Mouse (Mus musculus): Measurements from ENCODE around the gene Saal1.

DNA sequence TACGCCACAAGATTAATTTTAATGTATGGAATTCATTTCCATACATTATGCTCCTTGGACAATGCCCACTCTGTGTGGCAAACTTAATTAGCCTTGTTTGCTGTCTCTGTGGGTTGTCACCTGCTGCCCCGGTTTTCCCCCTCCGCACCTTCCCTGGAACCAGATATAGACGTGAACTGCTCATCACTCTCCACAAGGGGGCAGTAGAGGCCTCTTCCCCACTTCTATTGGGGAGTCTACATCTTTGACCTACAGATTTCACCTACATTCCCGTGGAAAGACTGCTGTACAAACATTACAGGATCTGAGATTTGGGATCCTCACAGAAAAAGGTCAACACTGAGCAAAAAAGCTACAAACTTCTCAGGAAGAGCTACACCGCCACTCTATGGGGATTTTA lies 4.0 kb upstream of the Saal1 start:
- TF ChIP-seq POLR2A (IDR thresholded peaks at IDR 0.05; ENCODE audit: extremely low read depth, insufficient read depth, low read length) (no peak), CTCF (IDR thresholded peaks at IDR 0.05; ENCODE audit: extremely low read depth, insufficient read depth, low read length) (peak; percentile 70)

Data from cortical plate, adult 2 months (tissue).